Mouse (Mus musculus): Measurements from ENCODE around the gene 6330409D20Rik. TPM values are rescaled to one million over a fixed set of nuclear protein-coding genes. Genes with fewer than 3 reads are reported as not detected.

The 6330409D20Rik gene
- total RNA-seq (2021) = 1 to 10 TPM; 1.2 to 1.3 TPM

- no peak for DNase-seq
Measured at GRCm38 (mm10) chr2:32740916-32741272, at the start of gene 6330409D20Rik. Gene 6330409D20Rik (minus strand): TSS chr2:32741016.

DNA sequence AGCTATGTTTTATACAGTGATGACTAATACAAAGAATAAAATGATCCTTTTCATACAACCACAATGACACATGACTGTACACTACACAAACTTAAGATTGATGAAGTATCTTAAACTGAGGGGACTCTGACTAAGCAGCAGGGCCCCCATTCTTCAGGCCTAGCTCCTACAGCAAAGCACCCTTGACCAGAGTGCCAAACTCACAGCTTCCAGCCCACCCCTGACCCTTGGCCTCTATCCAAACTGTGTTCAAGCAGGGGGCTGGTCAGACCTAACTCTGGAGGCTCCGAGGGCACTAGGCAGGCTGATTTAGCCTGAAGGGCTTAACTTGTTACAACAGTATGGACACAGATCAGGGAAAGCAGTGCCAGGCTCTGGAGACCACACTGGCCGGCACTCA is 47.8 kb upstream of the 6330409D20Rik start:
- no peak for DNase-seq

DNA sequence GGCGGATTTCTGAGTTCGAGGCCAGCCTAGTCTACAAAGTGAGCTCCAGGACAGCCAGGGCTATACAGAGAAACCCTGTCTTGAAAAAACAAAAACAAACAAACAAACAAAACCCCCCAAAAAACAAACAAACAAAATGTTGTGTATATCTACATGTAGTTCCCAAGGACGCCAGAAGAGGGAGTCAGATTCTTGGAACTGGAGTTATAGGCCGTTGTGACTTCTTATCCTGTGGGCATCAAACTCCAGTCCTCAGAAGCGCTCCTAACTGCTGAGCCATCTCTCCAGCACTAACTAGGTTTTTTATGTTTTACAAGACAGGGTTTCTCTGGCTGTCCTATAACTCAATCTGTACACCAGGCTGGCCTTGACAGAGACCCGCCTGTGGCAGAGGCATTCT is 46.4 kb upstream of the 6330409D20Rik start:
- DNase-seq = no peak

GRCm38 (mm10) chr2:32784048-32784681 is 43.3 kb upstream of the 6330409D20Rik start, which contains the start of gene Cfap157:
Gene Cfap157 (minus strand): TSS chr2:32784428.
- no peak for DNase-seq

GRCm38 (mm10) chr2:32781710-32782109 is 40.9 kb upstream of the 6330409D20Rik start:
- DNase-seq = no peak

DNA sequence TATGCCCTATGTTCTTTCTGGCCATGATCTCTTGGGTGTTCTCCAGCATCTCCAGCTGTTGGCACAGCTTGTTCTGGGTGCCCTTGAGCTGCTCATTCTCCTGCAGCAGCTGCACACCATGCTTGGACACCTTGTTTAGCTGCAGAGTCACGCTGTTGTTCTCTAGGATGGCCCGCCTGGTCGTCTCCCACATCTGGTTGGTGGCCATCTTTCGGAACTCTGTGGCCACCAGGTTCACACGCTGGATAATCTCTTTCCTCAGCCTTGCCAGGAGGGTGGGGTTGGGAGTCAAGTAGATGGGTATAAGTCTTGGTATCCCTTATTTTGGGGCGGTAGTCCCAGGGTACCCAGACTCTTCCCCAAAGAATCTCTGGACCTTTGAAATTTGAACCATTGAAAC is 38.9 kb upstream of the 6330409D20Rik start:
- DNase-seq = no peak

GRCm38 (mm10) chr2:32779131-32779530 is 38.3 kb upstream of the 6330409D20Rik start:
- DNase-seq = peak; percentile 58

DNA sequence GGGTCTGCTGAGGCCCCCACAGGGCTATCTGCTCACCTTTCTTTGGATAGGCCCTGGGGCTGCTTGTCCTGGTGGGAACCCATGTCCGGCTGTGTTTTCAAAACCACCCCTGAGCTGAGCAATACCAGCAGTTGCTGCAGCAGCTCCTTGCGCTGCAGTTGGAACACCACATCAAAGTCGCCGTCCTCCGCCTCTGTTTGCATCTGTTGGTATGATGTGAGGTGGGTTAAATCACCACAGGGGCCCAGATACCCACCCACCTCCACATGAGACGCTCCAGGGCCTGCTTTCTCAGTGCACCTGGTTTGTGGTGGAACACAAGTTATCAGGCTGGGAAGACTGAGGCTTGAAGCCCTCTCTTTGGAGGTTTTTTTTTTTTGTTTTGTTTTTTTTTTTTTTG is 37.3 kb upstream of the 6330409D20Rik start:
- no peak for DNase-seq

DNA sequence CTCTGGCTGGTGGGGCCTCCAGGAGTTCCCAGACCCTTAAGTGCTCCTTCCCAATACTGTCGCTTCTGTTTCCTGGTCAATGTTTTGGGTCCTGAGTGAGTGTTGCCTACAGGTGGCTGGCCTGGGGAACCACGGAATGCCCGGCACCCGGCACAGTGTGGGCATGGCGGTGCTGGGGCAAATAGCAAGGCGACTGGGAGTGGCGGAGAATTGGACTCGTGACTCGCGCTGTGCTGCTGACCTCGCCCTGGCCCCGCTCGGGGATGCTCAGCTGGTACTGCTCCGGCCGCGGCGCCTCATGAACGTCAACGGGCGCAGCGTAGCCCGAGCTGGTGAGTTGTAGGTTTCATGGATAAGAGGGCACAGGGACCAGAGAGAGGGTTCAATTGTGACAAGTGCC is 35.4 kb upstream of the 6330409D20Rik start:
- DNase-seq = no peak

- DNase-seq = peak; percentile 97
Measured at GRCm38 (mm10) chr2:32775359-32776074, 34.7 kb upstream of the 6330409D20Rik start, which contains the start of the genes Ttc16 and Ptrh1. Gene Ttc16 (minus strand): TSS chr2:32775633. Gene Ptrh1 (plus strand): TSS chr2:32775786.

DNA sequence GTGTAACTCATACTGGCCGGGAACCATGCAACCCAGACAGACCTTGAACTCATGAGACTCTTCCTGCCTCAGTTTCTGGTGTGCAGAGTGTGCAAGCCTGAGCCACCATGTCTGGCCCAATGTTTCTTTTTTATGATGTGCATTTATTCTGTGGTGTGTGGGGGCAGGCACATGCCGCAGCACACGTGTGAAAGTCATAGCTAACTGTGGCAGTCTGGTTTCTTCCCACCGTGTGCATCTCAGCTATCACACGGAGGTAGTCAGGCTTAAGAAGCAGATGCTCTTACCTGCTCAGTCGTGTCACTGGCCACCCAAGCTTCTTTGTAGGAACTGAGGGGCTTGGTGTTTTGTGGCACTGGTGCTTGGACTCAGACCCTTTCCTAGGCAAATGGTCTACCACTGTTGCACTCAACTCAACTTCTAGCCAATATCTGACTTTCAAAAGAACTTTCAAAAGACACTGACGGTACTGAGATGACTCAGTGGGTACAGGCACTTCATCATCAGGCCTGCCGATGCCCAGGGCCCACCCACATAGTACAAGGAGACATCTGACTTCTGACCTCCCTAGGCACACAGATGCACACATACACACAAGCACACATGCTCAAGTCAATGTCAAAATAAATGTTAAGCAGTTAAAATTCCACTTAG is 31.9 kb upstream of the 6330409D20Rik start:
- DNase-seq = no peak

GRCm38 (mm10) chr2:32771886-32772285 is 31.1 kb upstream of the 6330409D20Rik start:
- DNase-seq = no peak

GRCm38 (mm10) chr2:32769327-32770085 is 28.7 kb upstream of the 6330409D20Rik start:
- no peak for DNase-seq

DNA sequence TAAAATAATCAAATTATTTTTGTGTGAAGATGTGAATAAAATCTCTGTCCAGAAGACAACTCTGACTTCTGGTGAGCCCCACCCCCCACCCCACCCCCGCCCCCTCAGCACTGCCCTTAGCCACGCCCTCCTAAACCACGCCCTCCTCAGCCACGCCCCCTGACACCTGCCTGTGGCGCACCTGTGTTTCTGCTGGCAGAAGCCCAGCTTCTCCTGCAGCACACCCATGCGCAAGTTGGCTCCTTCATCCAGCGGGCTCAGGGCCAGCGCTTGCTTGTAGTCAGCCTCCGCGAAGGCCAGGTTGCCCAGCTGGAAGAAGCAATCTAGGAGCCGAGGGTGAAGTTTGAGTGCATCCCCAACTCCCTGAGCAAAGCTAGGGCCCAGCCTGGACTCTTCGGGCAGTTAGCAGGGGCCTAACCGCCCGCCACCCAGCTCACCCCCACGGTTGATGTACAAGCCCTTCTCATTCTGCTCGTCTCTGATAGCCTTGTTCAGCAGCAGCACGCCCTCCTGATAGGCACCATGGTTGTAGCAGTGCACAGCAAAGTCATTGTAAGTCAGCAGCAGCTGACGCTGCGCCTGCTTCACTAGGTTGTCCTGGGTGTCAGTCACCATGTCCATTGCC is 28.0 kb upstream of the 6330409D20Rik start:
- DNase-seq = no peak

GRCm38 (mm10) chr2:32767241-32767640 is 26.4 kb upstream of the 6330409D20Rik start:
- no peak for DNase-seq

- no peak for DNase-seq
Measured at GRCm38 (mm10) chr2:32763353-32763752, 22.5 kb upstream of the 6330409D20Rik start.

DNA sequence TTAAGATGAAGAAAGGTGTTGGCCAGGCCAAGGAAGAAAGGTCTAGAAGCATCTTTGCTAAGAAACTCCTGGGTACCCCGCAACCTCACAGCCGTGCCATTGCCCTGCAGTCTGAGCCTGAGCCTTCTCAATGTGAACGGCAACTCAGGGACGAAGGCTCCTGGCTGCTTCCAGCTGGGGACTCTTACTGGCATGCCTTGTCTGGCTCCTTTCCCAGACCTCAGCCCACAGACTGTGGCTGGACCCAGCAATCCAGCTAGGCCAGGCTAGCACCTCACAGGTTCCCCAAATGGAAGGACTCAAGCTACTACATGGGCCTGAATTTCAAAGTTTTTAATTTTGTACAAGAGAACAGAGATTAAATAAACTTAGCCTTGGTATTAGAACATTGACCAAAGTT is 21.0 kb upstream of the 6330409D20Rik start:
- no peak for DNase-seq

DNA sequence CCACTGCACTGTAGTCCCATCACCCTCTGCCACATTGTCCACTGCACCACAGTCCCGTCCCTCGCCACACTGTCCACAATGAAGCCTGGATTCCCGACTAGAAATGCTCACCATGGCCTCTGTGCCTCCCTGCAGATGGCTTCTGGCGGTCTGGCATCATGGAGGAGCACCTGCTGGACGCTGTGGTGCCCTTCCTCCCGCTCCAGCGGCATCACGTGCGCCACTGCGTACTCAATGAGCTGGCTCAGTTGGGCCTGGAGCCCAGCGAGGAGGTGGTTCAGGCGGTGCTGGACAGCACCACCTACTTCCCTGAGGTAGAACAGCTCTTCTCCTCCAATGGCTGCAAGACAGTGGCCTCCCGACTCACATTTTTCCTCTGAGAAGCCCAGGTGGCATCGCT is 20.5 kb upstream of the 6330409D20Rik start:
- no peak for DNase-seq

- no peak for DNase-seq
Measured at GRCm38 (mm10) chr2:32759001-32759400, 18.2 kb upstream of the 6330409D20Rik start.

GRCm38 (mm10) chr2:32758503-32758902 is 17.7 kb upstream of the 6330409D20Rik start:
- DNase-seq = no peak

- DNase-seq = peak; percentile 95 to 97
Measured at GRCm38 (mm10) chr2:32757056-32757845, 16.4 kb upstream of the 6330409D20Rik start, which contains the start of gene Tor2a. Gene Tor2a (plus strand): TSS chr2:32757234.

Measured in layer of hippocampus, postnatal 36 days (tissue).